Mouse (Mus musculus): ENCODE data around the gene Zfp423. TPM values are rescaled to one million over a fixed set of nuclear protein-coding genes. Genes with fewer than 3 reads are reported as not detected.

The Zfp423 gene
- polyA plus RNA-seq, 1 experiment from 2014 or later = 17.7 TPM

- Histone ChIP-seq H3K27ac (replicated peaks) (no peak overlapping the region), H3K9me3 (no peaks in the 10 kb centered on the region), H3K36me3 (no peaks in the 10 kb centered on the region), H3K4me1 (no peaks in the 10 kb centered on the region), H3K9ac (replicated peaks) (no peak overlapping the region), H3K27me3 (no peaks in the 10 kb centered on the region), H3K4me3 (no peak overlapping the region), H3K4me2 (replicated peaks) (no peak overlapping the region)
- WGBS = 91% methylated on average over 7 of the region's 7 CpGs
- no peak for ATAC-seq (replicated peaks)
Measured at GRCm38 (mm10) chr8:87631776-87632175, 327.6 kb downstream of the Zfp423 start.

- Histone ChIP-seq H3K4me2 (replicated peaks) (no peak overlapping the region), H3K4me3 (no peak overlapping the region), H3K9ac (replicated peaks) (no peak overlapping the region), H3K36me3 (no peaks in the 10 kb centered on the region), H3K9me3 (no peaks in the 10 kb centered on the region), H3K27ac (replicated peaks) (no peak overlapping the region), H3K4me1 (no peaks in the 10 kb centered on the region), H3K27me3 (no peaks in the 10 kb centered on the region)
- WGBS = 32% methylated on average over 6 of the region's 6 CpGs
- ATAC-seq (replicated peaks) = no peak
Measured at GRCm38 (mm10) chr8:87629656-87630055, 329.7 kb downstream of the Zfp423 start.

GRCm38 (mm10) chr8:87621181-87621580 lies 338.2 kb downstream of the Zfp423 start:
- no peak for ATAC-seq (replicated peaks)
- H3K9ac ChIP-seq (replicated peaks) = no peak overlapping the region
- no peaks in the 10 kb centered on the region for H3K36me3 ChIP-seq
- H3K4me3 ChIP-seq = no peak overlapping the region
- no peaks in the 10 kb centered on the region for H3K9me3 ChIP-seq
- no peaks in the 10 kb centered on the region for H3K4me1 ChIP-seq
- H3K27me3 ChIP-seq = no peaks in the 10 kb centered on the region
- 93% methylated on average over 12 of the region's 12 CpGs for WGBS
- no peak overlapping the region for H3K27ac ChIP-seq (replicated peaks)
- no peak overlapping the region for H3K4me2 ChIP-seq (replicated peaks)

- Histone ChIP-seq H3K27me3 (no peaks in the 10 kb centered on the region), H3K9me3 (no peaks in the 10 kb centered on the region), H3K27ac (replicated peaks) (no peak overlapping the region), H3K4me3 (no peak overlapping the region), H3K4me2 (replicated peaks) (no peak overlapping the region), H3K36me3 (no peaks in the 10 kb centered on the region), H3K4me1 (no peaks in the 10 kb centered on the region), H3K9ac (replicated peaks) (no peak overlapping the region)
- no peak for ATAC-seq (replicated peaks)
- WGBS = 57% methylated on average over 6 of the region's 6 CpGs
Measured at GRCm38 (mm10) chr8:87620225-87620624, 339.2 kb downstream of the Zfp423 start.

GRCm38 (mm10) chr8:87619529-87619928 lies 339.9 kb downstream of the Zfp423 start:
- no peaks in the 10 kb centered on the region for H3K36me3 ChIP-seq
- H3K27ac ChIP-seq (replicated peaks) = no peak overlapping the region
- no peak overlapping the region for H3K4me3 ChIP-seq
- no peaks in the 10 kb centered on the region for H3K9me3 ChIP-seq
- no peaks in the 10 kb centered on the region for H3K27me3 ChIP-seq
- no peak overlapping the region for H3K4me2 ChIP-seq (replicated peaks)
- no peak overlapping the region for H3K9ac ChIP-seq (replicated peaks)
- H3K4me1 ChIP-seq = no peaks in the 10 kb centered on the region
- 73% methylated on average over 2 of the region's 2 CpGs for WGBS
- no peak for ATAC-seq (replicated peaks)

GRCm38 (mm10) chr8:87619118-87619517 lies 340.3 kb downstream of the Zfp423 start:
- no peak for ATAC-seq (replicated peaks)
- H3K4me2 ChIP-seq (replicated peaks) = no peak overlapping the region
- H3K9me3 ChIP-seq = no peaks in the 10 kb centered on the region
- H3K27ac ChIP-seq (replicated peaks) = no peak overlapping the region
- no peaks in the 10 kb centered on the region for H3K36me3 ChIP-seq
- H3K4me1 ChIP-seq = no peaks in the 10 kb centered on the region
- WGBS = 51% methylated on average over 7 of the region's 7 CpGs
- no peak overlapping the region for H3K9ac ChIP-seq (replicated peaks)
- H3K27me3 ChIP-seq = no peaks in the 10 kb centered on the region
- no peak overlapping the region for H3K4me3 ChIP-seq

- H3K36me3 ChIP-seq = no peaks in the 10 kb centered on the region
- H3K9ac ChIP-seq (replicated peaks) = no peak overlapping the region
- 100% methylated on average over 1 of the region's 1 CpGs for WGBS
- no peak overlapping the region for H3K4me3 ChIP-seq
- H3K9me3 ChIP-seq = no peaks in the 10 kb centered on the region
- ATAC-seq (replicated peaks) = no peak
- no peaks in the 10 kb centered on the region for H3K4me1 ChIP-seq
- H3K27ac ChIP-seq (replicated peaks) = no peak overlapping the region
- H3K27me3 ChIP-seq = no peaks in the 10 kb centered on the region
- no peak overlapping the region for H3K4me2 ChIP-seq (replicated peaks)
Measured at GRCm38 (mm10) chr8:87613701-87614100, 345.7 kb downstream of the Zfp423 start.

Other genes starting within 250 kb of the Zfp423 start
- gene Cnep1r1, start 159.2 kb upstream of the Zfp423 start, polyA plus RNA-seq (2015; fragmentation: Nextera tagmentation; extraction: Ambion mirVana) = 48.4 and 48.9 TPM in 2 replicates
- gene Heatr3, start 178.3 kb upstream of the Zfp423 start, polyA plus RNA-seq (2015; fragmentation: Nextera tagmentation; extraction: Ambion mirVana) = 38.0 and 40.7 TPM in 2 replicates
- gene Tent4b, start 239.6 kb upstream of the Zfp423 start, polyA plus RNA-seq (2015; fragmentation: Nextera tagmentation; extraction: Ambion mirVana) = 8.9 and 10.2 TPM in 2 replicates